Mouse (Mus musculus) 3134 (cell line): ENCODE data around the gene Gm10972.
"Not testable (repeated sequence)": the region's sequence is repeated elsewhere in the genome, so short reads cannot be mapped to it uniquely, and the experiment has no call there.

Experiments
- DNase-seq: peaks from one replicate; pipeline ENCODE4 v3.0.0-alpha.2; 2011; ENCODE audit warnings: low spot score; ENCODE audit not compliant: insufficient read length; ENCODE audit errors: extremely low read depth

The Gm10972 gene

GRCm38 (mm10) chr3:94642495-94643162 is at the start of gene Gm10972:
Gm10972 (plus strand) TSS chr3:94643112.
- DNase-seq = not testable (repeated sequence)

GRCm38 (mm10) chr3:94595871-94596287 is 47.0 kb upstream of the Gm10972 start:
- DNase-seq = no peak

GRCm38 (mm10) chr3:94597224-94597779 is 45.6 kb upstream of the Gm10972 start:
- DNase-seq = no peak

- no peak for DNase-seq
Observed at GRCm38 (mm10) chr3:94601959-94602358, 41.0 kb upstream of the Gm10972 start.

GRCm38 (mm10) chr3:94609621-94610020 is 33.3 kb upstream of the Gm10972 start:
- no peak for DNase-seq

GRCm38 (mm10) chr3:94610581-94610980 is 32.3 kb upstream of the Gm10972 start:
- DNase-seq = no peak

- DNase-seq = no peak
Observed at GRCm38 (mm10) chr3:94611343-94611742, 31.6 kb upstream of the Gm10972 start.

- no peak for DNase-seq
Observed at GRCm38 (mm10) chr3:94611834-94612233, 31.1 kb upstream of the Gm10972 start.

- DNase-seq = no peak
Observed at GRCm38 (mm10) chr3:94612274-94612673, 30.6 kb upstream of the Gm10972 start.

GRCm38 (mm10) chr3:94613258-94613878 is 29.5 kb upstream of the Gm10972 start:
- DNase-seq = no peak

GRCm38 (mm10) chr3:94616717-94617116 is 26.2 kb upstream of the Gm10972 start:
- DNase-seq = peak; percentile 34

GRCm38 (mm10) chr3:94621740-94622507 is 21.0 kb upstream of the Gm10972 start:
- no peak for DNase-seq

GRCm38 (mm10) chr3:94622550-94622949 is 20.4 kb upstream of the Gm10972 start:
- no peak for DNase-seq

GRCm38 (mm10) chr3:94624281-94624680 is 18.6 kb upstream of the Gm10972 start:
- DNase-seq = peak; percentile 79

- DNase-seq = no peak
Observed at GRCm38 (mm10) chr3:94628712-94629111, 14.2 kb upstream of the Gm10972 start.

GRCm38 (mm10) chr3:94629876-94630275 is 13.0 kb upstream of the Gm10972 start:
- DNase-seq = no peak

GRCm38 (mm10) chr3:94648755-94649590 is 6.1 kb downstream of the Gm10972 start:
- peak; percentile 62 for DNase-seq

GRCm38 (mm10) chr3:94650409-94650808 is 7.5 kb downstream of the Gm10972 start:
- DNase-seq = peak; percentile 29

- DNase-seq = not testable (repeated sequence)
Observed at GRCm38 (mm10) chr3:94653967-94654366, 11.1 kb downstream of the Gm10972 start.
